Mouse (Mus musculus): ENCODE measurements around the gene Slc44a4.
"Not testable (repeated sequence)": the region's sequence is repeated elsewhere in the genome, so short reads cannot be mapped to it uniquely, and the experiment has no call there.

Gene Slc44a4

DNA sequence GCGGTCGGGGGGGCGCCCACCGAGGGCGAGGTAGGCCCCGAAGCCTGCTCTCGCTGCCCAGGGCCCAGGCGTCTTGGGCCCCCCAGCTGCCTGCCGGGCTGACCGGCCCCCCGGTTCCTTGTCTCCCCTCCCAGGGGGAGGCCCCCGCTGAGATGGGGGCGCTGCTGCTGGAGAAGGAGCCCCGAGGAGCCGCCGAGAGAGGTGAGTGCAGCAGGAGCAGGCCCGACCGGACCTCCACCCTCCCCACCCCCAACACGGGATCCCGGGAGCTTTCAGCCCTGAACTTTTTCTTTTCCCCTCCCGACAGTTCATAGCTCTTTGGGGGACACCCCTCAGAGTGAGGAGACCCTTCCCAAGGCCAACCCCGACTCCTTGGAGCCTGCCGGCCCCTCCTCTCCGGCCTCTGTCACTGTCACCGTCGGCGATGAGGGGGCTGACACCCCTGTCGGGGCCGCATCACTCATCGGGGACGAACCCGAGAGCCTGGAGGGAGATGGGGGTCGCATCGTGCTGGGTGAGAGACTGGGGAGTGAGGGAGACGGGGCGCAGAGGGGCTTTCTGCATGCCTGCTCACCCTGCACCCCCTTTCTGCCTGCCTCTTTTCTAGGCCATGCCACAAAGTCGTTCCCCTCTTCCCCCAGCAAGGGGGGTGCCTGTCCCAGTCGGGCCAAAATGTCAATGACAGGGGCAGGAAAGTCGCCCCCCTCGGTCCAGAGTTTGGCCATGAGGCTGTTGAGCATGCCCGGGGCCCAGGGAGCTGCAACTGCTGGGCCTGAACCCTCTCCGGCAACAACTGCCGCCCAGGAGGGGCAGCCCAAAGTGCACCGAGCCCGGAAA is 15.0 kb upstream of the Slc44a4 start:
- DNase-seq, result peak; percentile 26

DNA sequence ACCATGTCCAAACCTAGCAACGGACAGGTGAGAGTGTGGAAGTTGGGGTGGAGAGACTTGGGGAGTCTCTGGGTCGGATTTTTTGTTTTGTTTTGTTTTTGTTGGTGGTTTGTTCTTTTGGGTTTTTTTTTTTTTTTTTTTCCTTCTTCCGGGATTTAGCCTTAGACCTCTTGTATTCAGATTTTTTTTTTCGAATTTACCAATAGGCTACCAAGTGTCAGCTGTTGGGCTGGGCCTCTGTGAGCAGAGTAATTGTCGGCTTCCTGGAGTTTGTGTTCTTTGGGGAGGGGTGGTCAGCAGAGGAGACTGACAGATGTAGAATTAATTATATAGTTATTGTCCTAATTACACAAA is 14.4 kb upstream of the Slc44a4 start:
- no peak for DNase-seq

DNA sequence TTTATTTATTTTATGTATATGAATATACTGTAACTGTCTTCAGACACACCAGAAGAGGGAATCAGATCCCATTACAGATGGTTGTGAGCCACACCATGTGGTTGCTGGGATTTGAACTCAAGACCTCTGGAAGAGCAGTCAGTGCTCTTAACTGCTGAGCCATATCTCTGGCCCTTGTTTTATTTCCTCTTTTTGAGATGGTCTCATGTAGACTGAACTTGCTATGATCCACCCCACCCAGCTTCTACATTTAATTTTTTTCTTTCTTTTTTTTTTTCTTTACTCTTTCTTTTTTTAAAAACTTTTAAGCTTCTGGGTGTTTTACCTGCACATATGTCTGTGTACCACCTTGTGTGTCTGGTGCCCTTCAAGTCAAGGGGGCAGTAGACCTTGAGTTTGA is 13.4 kb upstream of the Slc44a4 start:
- not testable (repeated sequence) for DNase-seq

DNA sequence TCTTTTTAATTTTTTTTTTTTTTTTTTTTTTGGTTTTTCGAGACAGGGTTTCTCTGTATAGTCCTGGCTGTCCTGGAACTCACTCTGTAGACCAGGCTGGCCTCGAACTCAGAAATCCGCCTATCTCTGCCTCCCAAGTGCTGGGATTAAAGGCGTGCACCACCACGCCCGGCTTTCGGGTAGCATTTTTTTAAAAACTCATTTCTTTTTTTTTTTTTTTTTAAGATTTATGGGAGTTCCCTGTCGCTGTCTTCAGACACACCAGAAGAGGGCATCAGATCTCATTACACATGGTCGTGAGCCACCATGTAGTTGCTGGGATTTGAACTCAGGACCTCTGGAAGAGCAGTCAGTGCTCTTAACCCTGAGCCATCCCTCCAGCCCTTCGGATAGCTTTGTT is 12.3 kb upstream of the Slc44a4 start:
- DNase-seq, result not testable (repeated sequence)

DNA sequence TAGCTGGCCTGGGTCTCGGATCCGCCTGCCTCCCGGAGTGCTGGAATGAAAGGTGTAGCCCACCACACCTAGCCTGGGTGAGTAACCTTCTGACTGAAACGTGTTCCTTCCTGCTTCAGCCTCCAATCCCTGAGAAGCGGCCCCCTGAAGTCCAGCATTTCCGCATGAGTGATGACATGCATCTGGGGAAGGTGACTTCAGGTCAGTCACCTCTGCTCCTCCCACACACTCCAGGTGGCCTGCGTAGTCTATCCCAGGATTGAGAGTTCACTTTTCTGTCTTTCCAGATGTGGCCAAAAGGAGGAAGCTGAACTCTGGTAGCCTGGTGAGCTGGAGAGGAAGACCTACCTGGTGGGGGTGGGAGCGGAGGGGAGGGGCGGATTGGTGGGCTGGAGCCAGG is 11.4 kb upstream of the Slc44a4 start:
- no peak for DNase-seq

DNA sequence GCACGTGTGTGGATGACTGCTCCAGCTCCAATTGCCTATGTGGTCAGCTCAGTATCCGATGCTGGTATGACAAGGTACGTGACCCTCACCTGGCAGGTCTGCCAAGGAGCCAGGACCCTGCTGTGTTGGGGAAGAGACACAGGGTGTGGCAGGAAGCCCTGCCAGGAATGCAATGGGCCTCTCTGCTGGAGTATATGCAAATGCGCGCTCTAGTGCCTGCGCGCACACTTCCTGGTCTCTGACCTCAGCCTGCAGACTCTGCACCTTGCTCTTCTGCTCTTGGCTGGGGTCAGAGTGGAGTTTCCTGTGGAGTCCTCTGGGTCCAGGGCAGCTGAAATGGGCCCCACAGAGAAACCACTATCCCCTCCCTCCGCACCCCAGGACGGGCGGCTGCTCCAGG is 3.3 kb upstream of the Slc44a4 start:
- DNase-seq, result no peak

DNA sequence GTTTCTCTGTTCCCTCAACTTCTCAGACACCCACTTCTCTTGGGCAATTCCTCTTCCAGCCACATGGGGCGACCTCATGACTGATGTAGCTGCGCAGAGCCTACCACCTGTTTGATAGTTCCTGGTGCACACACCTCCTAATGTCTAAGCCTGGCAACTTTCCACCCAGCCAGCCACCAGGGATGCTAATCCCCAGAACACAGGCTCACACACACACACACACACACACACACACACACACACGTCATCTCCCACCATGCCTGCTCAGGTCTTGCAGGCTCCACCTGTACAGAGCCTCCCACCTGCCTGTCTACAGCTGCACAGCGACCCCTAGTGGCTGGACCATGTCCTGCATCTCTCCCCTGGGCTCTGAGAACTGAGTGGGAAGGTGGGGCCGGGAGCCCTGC is 2.3 kb upstream of the Slc44a4 start:
- DNase-seq, result peak; percentile 68

DNA sequence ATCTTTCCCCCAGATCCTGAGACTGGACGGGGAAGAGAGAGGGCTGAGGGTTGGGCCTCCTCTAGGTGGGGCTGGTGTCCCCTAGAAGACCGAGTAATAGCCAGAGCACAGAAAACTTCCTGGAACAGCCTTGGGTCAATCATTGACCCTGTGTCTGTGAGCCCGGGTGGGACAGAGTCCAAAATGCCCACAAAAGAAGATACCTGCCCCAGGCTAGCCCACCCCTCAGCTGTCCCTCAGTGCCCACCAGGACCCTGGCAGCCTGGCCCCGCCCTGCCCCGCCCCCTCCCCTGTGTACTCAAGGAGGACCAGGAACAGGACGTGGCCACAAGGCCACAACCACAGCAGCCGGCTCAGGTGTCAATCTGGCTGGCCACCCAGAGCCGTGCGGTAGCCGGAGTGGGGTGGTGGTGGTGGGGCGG is 1.2 kb downstream of the Slc44a4 start:
- no peak for DNase-seq

DNA sequence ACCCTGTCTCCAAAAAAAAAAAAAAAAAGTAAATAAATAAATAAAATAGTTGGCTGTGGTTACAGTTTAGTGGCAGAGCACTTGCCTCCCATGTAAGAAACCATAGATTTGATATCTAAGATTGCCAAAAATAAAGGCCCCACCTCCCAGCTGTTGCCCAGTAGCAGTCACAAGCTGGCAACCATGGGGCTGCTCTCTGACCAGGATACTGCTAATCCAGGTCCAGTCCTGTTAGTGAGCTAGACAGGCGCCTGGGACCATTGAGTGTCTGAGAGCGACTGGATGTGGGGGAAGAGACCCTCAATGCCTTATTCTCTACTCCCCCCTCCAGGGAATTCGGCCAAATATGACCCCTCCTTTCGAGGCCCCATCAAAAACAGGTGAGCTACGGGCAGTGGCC is 2.0 kb downstream of the Slc44a4 start:
- no peak for DNase-seq

DNA sequence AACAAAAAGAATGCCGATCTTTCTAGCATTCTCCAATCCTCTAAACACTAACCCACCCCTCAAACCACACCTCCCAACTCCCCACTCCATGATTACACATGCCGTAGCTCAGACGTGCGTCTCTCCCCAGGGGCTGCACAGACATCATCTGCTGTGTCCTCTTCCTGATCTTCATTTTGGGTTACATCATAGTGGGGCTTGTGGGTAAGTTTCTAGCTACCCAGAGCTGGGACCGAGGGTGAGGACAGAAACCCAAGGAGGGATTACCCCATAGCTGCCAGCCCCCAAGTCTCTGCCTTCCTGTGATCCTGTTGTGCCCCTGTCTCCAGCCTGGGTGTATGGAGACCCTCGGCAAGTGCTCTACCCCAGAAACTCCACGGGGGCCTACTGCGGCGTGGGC is 2.9 kb downstream of the Slc44a4 start:
- DNase-seq, result no peak

DNA sequence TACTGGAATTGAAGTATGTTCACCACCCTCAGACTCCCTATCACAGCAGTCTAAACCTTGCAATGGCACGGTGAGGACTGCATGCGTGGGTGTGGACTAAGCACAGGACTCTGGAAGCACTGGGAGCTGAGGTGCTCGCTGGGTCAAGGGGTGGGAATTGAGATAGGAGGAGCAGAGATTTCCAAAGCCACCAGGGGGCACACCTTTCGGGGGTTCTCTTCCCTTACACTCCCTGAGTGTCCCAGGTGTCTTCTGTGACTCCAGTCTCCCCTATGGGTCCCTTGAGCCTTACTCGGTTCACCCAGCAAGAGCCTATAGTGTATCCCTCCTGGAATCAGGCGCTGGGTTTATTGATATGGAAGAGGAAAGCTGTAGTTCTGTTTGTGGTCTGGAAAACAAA is 8.7 kb downstream of the Slc44a4 start:
- DNase-seq, result no peak

DNA sequence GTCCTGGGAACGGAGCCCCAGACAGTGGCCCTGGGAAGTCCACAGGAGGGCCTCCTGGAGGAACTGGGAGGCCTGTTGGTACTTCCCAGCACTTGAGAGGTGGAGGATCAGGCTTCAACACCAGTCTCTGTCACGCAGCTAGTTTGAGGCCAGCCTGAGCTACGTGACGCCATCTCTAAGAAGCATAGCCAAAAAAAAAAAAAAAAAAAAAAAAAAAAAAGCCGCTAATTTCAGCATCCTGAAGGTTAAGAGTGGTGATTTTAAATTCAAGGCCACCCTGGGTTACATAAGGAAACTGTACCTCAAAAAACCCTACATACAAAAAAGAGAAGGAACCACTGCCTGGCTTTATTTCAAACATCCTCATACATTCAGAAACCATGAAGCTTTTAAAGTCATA is 10.0 kb downstream of the Slc44a4 start:
- no peak for DNase-seq

DNA sequence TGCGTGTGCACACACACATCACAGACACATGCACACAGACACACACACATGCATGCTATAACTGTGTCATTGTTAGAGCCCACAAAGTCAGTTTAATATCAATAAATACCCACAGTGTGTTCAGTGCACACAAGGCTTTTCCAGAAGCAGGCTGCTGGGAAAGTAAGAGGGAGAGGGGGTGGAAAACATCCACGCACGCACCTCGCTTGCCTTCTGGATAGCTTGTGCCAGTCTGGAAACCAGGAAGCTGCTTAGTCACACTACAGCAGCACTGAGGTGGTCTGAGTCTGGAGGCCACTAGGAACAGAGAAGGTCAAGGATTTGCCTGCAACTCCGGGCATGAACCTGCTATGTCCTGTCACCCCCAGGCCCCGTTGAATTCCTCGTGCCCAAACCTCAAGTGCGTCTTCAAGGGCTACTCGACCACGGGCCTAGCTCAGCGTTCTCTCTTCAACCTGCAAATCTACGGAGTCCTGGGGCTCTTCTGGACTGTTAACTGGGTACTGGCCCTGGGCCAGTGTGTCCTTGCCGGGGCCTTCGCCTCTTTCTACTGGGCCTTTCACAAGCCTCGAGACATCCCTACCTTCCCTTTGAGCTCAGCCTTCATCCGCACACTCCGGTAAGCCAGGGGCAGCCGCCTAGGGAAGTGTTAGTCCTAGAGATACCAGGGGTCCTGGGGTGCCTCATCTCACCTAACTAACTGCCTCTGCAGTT is 13.2 kb downstream of the Slc44a4 start:
- DNase-seq, result no peak

DNA sequence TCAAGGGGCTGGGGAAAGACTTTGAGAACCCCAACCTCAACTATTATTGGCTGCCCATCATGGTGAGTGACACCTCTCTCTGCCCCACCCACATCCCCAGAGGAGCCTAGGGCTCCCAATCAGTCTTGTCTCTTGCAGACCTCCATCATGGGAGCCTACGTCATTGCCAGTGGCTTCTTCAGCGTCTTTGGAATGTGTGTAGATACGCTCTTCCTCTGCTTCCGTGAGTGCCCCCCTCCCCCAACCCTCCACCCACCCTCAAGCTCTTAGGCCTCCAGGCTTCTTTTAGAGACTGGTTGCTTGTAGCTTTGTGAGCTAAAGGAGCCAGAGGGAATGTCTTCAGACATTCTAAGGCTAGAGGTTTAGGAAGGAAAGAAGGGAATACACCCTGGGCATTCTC is 14.6 kb downstream of the Slc44a4 start:
- no peak for DNase-seq

DNA sequence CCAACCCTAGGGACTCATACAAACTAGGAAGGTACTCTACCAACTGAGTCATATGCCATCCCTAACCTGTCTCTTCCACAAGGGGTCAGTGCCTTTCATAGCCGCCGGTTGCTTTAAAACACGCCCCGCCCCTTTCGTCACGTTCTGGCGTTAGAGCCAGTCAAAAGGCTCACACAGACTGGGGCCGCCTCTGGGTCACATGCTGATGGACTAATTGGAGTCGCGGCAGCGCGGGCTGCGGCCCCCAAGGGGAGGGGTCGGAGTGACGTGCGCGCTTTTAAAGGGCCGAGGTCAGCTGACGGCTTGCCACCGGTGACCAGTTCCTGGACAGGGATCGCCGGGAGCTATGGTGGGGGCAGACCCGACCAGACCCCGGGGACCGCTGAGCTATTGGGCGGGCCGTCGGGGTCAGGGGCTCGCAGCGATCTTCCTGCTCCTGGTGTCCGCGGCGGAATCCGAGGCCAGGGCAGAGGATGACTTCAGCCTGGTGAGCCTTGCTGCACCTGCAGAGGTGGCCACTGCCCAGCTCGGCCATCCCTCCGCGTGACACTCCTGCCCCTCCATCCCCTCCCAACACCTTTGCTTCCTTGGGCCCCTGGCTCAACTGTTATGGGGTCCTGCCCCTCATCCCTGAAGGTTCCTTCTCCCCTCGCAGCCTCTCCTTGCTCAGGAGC is 16.9 kb downstream of the Slc44a4 start, which contains the start of gene Neu1:
Gene Neu1 (plus strand): TSS at position 193 of the 674 bp plus-strand sequence.
- DNase-seq, result peak; percentile 99

DNA sequence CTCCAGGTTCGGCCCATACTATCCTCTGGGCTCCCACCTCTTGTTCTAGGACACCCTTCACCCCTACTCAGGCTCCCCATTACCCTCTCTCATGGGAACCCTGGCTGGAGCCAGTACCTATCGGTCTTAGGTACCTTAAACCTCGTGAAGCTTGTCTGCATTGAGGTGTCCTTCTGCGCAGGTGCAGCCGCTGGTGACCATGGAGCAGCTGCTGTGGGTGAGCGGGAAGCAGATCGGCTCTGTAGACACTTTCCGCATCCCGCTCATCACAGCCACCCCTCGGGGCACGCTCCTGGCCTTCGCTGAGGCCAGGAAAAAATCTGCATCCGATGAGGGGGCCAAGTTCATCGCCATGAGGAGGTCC is 17.5 kb downstream of the Slc44a4 start:
- DNase-seq, result peak; percentile 43

DNA sequence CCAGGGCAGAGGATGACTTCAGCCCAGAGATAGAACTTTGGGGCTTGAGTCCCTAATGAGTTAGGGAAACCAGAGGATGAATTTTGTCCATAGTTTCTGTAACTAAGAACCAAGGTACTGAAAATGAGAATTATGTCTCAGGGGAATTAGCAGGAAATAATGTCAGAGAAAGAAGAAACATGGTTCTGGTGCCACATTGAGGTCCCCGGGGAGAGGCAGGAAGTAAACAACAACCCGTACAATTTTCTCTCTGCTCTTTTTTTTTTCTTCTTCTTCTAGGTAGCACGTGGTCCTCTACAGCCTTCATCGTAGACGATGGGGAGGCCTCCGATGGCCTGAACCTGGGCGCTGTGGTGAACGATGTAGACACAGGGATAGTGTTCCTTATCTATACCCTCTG is 18.0 kb downstream of the Slc44a4 start:
- no peak for DNase-seq

DNA sequence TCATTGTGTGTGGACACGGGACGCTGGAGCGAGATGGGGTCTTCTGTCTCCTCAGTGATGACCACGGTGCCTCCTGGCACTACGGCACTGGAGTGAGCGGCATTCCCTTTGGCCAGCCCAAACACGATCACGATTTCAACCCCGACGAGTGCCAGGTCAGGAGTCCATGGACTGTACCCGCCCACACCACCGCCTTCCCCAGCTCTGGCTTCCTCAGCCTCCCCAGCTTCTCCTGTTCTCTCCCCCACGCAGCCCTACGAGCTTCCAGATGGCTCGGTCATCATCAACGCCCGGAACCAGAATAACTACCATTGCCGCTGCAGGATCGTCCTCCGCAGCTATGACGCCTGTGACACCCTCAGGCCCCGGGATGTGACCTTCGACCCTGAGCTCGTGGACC is 19.8 kb downstream of the Slc44a4 start:
- DNase-seq, result no peak

DNA sequence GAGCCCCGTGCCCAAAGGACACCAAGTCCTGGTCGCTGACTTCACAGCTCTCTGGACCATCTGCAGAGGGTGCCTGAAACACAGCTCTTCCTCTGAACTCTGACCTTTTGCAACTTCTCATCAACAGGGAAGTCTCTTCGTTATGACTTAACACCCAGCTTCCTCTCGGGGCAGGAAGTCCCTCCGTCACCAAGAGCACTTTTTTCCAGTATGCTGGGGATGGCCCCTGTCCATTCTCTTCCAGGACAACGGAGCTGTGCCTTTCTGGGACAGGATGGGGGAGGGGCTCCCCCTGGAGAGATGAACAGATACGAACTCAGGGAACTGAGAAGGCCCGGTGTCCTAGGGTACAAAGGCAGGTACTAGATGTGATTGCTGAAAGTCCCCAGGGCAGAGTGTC is 20.6 kb downstream of the Slc44a4 start:
- no peak for DNase-seq

DNA sequence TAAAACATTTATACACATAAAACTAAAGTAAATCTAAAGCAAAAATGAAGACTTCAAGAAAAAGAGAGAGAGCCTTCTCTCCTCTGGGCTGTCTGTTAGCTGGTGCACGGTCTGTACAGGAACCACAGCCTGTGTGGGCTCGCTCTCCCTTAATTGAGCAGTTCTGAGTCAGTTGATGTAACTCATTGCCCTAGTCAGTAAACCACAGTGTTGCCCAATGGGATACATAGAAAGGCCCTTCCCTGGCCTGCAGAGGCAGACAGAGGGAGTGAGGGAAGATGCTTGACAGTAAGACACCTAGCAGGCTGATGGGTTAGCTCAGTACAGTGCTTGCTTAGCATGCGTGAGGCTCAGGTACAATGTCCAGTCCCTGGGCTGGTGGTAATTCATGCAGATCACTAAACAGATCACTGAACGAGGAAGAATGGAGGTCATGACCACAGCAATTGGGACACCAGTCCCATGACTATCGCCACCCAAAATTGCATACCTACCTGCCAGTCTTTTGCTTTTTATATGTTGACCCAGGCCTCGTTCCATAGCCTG is 23.8 kb downstream of the Slc44a4 start:
- DNase-seq, result no peak

DNA sequence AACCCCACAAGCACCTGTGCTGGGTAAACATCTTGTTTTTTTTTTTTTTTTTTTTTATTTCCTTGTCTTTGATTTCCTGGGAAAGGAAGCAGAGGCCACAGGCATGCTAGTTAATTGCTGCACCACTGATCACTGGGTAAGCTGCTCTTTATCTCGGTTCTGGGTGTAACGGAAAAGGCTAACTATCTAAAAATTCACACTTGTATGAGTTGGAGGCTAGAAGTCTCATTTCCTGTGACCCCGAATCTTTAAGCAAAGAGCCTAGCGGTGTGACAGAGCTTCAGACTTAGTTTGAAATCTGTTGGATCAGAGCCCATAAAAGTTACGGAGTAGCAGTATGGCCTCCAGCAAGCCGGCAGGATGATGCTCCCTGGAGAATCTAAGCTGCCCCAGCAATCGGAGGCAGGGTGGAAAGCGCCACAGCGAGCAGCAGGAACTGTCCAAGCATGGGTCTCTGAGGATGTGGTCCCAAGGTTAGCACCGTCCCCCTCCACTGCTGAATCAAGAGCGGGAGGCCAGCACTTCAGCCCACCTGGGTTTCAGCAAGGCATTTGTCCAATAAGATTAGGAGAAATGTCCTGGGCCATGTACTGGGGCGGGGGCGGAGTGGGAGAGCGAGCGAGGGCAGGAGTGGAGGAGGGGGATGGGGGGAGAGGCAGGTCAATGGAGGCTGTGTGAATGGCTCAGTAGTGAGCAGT is 27.2 kb downstream of the Slc44a4 start:
- no peak for DNase-seq

DNA sequence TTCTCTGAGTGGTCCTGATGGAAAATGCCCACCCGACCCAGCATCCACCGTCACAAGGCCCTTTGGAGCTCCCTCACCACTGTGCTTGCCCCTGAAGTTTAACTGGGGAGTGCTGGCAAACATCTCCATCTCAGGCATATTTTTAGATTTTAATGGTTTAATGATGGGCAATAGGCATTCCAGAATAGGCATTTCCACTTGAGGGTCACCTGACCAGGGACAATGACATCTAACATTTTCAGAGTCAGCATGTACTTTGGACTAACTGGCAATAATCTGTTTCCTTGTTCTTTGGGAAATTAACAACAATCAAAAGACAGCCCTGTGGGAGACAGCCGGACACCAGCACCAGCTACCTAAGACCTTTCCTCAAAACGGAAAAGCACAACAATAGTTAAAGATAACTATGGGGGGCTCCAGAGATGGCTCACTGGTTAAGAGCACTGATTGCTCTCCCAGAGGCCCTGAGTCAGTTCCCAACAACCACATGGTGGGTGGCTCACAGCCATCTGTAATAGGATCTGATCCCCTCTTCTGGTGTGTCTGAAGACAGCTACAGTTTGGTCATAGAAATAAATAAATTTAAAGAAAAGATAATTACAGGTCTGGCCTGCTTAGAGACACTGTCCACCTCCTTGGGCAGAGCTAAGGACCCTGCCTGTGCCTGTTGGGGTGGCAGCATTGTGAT is 29.0 kb downstream of the Slc44a4 start:
- DNase-seq, result no peak
